Mouse (Mus musculus): ENCODE measurements around the gene Galnt2. TPM values are rescaled to one million over a fixed set of nuclear protein-coding genes. Genes with fewer than 3 reads are reported as not detected.

Galnt2 gene
- total RNA-seq (2021), result 10 to 100 TPM; 51.5 to 60.6 TPM
- long read RNA-seq, experiment 1, full-length matches to known transcripts, result 38 of 73 reads
- long read RNA-seq, experiment 1, partial matches to known transcripts, result 31 of 73 reads
- long read RNA-seq, experiment 1, other reads (novel, unspliced or antisense), result 4 of 73 reads
- long read RNA-seq, experiment 2, full-length matches to known transcripts, result 29 of 38 reads
- long read RNA-seq, experiment 2, partial matches to known transcripts, result 5 of 38 reads
- long read RNA-seq, experiment 2, other reads (novel, unspliced or antisense), result 4 of 38 reads

- peak; percentile 93 to 97 for DNase-seq (ENCODE audit: low spot score in 2 of 2)
These were observed at the start of gene Galnt2 for GRCm38 (mm10) chr8:124231176-124231484. Galnt2 (plus strand) TSS chr8:124231391.

- DNase-seq (ENCODE audit: low spot score in 2 of 2), result peak in 1 of 2 experiments; percentile 18
These were observed 49.4 kb upstream of the Galnt2 start for GRCm38 (mm10) chr8:124181751-124182150.

GRCm38 (mm10) chr8:124182224-124182623 is 49.0 kb upstream of the Galnt2 start:
- peak; percentile 38 to 63 for DNase-seq (ENCODE audit: low spot score in 2 of 2)

- DNase-seq (ENCODE audit: low spot score in 2 of 2), result peak in 1 of 2 experiments; percentile 30
These were observed 47.1 kb upstream of the Galnt2 start for GRCm38 (mm10) chr8:124184078-124184477.

GRCm38 (mm10) chr8:124184507-124184906 is 46.7 kb upstream of the Galnt2 start:
- DNase-seq (ENCODE audit: low spot score in 2 of 2), result no peak

GRCm38 (mm10) chr8:124185081-124185480 is 46.1 kb upstream of the Galnt2 start:
- DNase-seq (ENCODE audit: low spot score in 2 of 2), result no peak

GRCm38 (mm10) chr8:124190388-124190787 is 40.8 kb upstream of the Galnt2 start:
- no peak for DNase-seq (ENCODE audit: low spot score in 2 of 2)

- DNase-seq (ENCODE audit: low spot score in 2 of 2), result no peak
These were observed 38.9 kb upstream of the Galnt2 start for GRCm38 (mm10) chr8:124192242-124192641.

- DNase-seq (ENCODE audit: low spot score in 2 of 2), result peak in 1 of 2 experiments; percentile 21
These were observed 38.2 kb upstream of the Galnt2 start for GRCm38 (mm10) chr8:124192976-124193375.

- DNase-seq (ENCODE audit: low spot score in 2 of 2), result no peak
These were observed 37.2 kb upstream of the Galnt2 start for GRCm38 (mm10) chr8:124193992-124194391.

- no peak for DNase-seq (ENCODE audit: low spot score in 2 of 2)
These were observed 35.0 kb upstream of the Galnt2 start for GRCm38 (mm10) chr8:124196195-124196594.

- DNase-seq (ENCODE audit: low spot score in 2 of 2), result no peak
These were observed 34.4 kb upstream of the Galnt2 start for GRCm38 (mm10) chr8:124196797-124197196.

- no peak for DNase-seq (ENCODE audit: low spot score in 2 of 2)
These were observed 33.0 kb upstream of the Galnt2 start for GRCm38 (mm10) chr8:124198230-124198629.

- peak in 1 of 2 experiments; percentile 23 for DNase-seq (ENCODE audit: low spot score in 2 of 2)
These were observed 30.8 kb upstream of the Galnt2 start for GRCm38 (mm10) chr8:124200400-124200799.

GRCm38 (mm10) chr8:124201706-124202105 is 29.5 kb upstream of the Galnt2 start:
- no peak for DNase-seq (ENCODE audit: low spot score in 2 of 2)

- DNase-seq (ENCODE audit: low spot score in 2 of 2), result no peak
These were observed 28.3 kb upstream of the Galnt2 start for GRCm38 (mm10) chr8:124202895-124203294.

GRCm38 (mm10) chr8:124204001-124204601 is 27.1 kb upstream of the Galnt2 start:
- DNase-seq (ENCODE audit: low spot score in 2 of 2), result no peak

- DNase-seq (ENCODE audit: low spot score in 2 of 2), result no peak
These were observed 19.0 kb upstream of the Galnt2 start for GRCm38 (mm10) chr8:124212148-124212547.

GRCm38 (mm10) chr8:124216951-124217350 is 14.2 kb upstream of the Galnt2 start:
- no peak for DNase-seq (ENCODE audit: low spot score in 2 of 2)

- no peak for DNase-seq (ENCODE audit: low spot score in 2 of 2)
These were observed 1.3 kb upstream of the Galnt2 start for GRCm38 (mm10) chr8:124229883-124230282.

GRCm38 (mm10) chr8:124230496-124231175 is 555 bp upstream of the Galnt2 start:
- DNase-seq (ENCODE audit: low spot score in 2 of 2), result no peak

Data from left cerebral cortex, adult 18-20 months (tissue).